Mouse (Mus musculus) cerebellum, adult 9-11 months (tissue): ENCODE data around the gene Zfp708.
"Not testable (repeated sequence)": the region's sequence is repeated elsewhere in the genome, so short reads cannot be mapped to it uniquely, and the experiment has no call there.

ENCODE experiments used
- DNase-seq: peaks from one replicate; pipeline ENCODE4 v3.0.0; 2022

Zfp708 gene

DNA sequence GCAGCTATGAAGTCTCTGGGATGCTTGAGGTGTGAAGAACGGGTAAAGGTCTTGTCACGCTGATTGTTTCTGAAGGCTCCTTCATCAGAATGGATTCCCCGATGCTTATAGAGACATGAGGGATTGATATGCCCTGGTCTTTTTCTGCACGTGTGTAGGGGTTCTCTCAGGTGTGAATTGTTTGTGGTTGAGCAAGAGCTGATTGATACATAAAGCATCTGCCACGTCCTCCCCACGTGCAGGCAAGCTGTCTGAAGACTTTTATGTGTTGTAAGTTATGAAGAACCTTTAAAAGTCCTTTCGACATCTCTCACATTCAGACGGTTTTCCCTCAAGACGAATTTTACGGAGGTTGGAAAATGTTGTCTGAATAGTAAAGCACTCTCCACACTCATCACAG is at the start of gene Zfp708:
Gene Zfp708, minus strand, starts transcription at position 101 of the 400 bp plus-strand sequence.
- no peak for DNase-seq

DNA sequence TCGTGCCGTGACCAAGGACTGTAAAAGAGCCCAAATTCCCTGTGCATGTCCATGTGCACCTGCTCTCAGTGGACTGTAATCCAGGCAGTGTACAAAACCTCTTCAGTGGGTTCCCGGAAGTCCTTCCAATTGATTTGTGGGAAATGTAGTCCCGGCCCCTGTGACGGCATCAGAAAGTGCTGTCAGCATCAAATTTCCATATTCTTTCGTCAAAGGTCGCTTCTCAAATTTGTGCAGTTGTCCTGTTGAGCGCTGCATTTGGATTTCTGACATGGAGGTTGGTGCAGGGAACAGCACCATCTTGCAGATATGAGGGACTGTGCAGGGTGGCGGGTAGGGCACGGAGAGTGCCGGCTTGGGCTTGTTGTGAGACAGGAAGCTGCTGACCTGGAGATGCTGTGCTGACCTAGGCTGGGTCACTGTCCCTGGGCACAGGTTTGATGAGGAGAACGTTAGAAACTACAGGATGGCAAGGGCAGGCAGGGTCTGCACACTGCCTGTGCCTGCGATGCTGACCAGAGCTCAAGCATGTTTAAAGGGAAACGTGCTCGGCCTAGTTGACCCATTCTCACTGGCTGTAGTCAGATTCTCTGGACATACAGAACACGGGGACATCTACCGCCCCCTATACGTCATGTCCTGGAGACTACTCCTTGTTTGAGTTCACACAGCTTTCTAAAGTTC is 30.4 kb upstream of the Zfp708 start:
- DNase-seq = peak; percentile 88

DNA sequence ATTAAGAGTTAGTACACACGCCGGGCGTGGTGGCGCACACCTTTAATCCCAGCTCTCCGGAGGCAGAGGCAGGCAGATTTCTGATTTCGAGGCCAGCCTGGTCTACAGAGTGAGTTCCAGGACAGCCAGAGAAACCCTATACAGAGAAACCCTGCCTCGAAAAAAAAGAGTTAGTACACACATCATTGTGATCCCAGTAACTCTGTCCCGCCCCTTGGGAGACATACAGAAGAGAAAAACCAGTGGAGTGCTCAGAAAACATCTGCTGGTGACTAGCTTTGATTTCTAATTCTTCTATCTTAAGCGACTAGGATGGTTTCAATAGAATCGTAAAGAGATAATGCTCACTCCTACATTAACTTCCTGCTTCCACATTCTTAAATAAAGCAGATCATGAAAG is 29.7 kb upstream of the Zfp708 start:
- peak; percentile 19 for DNase-seq

DNA sequence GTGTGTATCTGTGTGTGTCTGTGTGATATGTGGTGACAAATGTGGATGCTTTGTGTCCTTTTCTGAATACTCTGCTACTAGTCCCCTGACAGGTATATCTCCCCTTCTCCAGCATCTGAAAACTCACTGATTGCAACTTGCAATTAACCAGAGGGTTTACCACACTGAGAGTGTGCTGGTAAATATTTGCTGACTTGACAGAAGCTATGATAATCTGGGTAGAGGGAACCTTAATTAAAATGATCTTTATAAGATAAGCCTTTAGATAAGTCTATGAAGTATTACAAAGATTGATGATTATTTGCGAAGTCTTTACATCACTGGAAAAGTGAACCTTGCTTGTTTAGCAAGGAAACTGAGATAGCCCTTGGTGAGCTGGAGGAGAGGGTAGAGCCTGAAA is 26.7 kb upstream of the Zfp708 start:
- no peak for DNase-seq

DNA sequence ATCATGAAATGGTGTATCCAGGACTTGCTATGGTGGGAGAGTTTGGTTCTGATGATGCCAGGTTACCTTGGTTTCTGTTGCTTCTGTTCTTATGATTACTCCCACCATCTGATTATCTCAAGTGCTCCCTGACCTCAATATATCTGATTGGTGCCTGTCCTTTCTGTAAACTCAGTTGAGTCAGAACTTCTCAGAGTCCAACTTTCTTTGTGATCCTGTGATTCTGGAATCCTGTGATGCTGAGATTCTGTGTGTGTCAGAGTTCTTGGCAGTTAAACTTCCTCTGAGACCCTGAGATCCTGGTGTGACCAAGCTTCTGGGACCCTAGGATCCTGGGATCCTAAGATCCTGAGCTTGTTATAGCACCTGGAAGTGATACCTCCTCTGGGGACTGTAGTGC is 23.6 kb upstream of the Zfp708 start, which contains the start of gene Zfp759:
Gene Zfp759, plus strand, starts transcription at position 301 of the 400 bp plus-strand sequence.
- DNase-seq = not testable (repeated sequence)

DNA sequence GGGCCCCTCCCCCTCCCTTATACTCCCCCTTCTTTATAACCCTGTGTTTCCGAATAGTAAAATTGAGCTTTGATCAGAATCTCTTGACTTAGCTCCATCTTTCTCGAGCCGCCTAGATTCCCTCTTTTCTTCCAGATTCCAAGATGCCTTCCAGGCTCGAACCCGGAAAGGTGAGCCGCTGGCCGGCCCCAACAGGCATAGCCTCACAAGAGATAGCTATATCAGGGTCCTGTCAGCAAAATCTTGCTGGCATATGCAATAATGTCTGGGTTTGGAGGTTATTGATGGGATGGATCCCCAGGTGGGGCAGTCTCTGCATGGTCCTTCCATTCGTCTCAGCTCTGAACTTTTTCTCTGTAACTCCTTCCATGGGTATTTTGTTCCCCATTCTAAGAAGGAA is 18.4 kb upstream of the Zfp708 start, which contains the start of gene Rslcan18:
Gene Rslcan18, minus strand, starts transcription at position 101 of the 400 bp plus-strand sequence.
- DNase-seq = not testable (repeated sequence)

DNA sequence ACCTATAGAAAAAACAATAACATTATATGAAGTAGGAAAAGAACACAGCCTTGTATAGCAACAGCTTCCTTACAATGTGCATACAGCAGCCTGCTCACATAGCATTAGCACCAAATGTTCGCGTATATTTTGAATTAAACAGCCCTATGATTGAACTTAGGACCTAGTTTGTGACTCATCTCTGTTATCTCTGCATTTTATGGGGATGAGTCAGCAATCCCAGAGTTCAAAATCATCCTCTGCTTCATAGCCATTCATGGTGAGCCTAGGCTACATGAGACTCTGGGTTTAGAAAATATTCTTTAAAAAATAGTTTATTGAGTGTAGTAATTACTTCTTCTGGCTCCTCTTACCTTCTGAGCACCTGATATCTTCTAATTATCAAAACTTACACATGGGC is 15.5 kb upstream of the Zfp708 start:
- no peak for DNase-seq

DNA sequence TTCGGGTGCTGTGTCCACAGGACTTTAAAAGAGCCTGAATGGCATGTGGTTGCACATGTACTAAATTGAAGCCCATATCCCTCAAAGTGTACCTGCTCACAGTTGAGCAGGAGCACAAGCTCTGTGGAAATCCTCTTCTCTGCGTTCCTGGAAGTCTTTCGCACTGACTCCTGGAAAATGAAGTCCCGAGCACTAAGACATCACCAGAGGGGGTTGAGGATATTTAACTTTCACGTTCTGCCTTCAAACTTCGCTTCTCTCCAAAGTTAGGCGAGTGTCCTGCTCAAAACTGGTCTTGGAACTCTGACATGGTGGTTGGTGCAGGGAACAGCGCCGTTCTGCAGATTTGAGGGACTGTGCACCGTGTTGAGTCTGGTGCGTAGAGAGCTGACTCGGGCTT is 14.3 kb upstream of the Zfp708 start:
- no peak for DNase-seq

DNA sequence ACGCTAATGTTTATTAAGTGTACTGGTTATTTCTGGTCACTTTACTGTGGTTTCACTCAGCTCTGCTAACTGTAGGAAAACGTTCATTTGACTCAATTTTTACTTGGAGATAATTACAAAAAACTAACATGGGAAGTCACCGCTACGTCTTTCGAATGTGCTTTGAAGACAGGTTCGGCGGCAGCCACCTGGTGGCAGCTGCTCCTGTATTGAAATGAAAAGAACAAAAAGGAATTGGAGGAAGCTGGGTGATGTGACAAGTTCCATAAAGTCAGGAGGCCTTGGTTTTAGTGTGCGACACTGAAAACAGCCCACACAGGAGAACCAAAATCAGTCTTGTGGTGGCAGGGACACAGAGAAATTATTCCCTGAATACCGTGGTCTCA is 11.0 kb upstream of the Zfp708 start:
- no peak for DNase-seq

DNA sequence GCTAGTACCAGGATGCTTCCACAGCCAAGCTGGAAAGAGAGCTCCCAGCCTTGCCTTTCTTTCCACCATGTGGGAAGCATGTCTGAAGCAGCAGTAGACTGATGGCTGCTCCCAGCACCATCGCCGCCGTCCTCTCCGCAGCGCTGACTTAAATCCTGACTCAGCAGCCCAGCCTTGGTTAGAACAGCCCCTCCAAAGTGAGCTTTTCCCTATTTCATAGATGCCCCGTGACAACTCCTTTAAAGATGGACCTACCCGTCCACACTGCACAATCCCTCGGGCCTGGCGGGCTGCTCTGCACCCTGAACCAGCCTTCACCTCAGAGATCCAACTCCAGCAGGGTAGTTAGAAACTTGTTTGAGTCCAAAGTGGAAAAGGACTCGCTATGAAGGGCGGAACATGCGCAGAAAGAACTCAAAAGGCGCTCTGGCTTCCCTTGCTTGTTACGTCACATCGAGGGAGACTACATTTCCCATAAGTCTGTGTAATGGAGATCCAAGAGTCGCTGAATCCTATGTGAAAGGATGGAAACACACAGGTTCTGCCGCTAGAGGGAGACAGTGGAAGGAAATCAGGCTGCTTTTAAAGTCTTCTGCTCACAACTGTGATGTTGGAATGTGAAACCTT is 10.5 kb upstream of the Zfp708 start, which contains the start of gene Gm28557:
Gene Gm28557, minus strand, starts transcription at position 411 of the 627 bp plus-strand sequence.
- DNase-seq = peak; percentile 94

DNA sequence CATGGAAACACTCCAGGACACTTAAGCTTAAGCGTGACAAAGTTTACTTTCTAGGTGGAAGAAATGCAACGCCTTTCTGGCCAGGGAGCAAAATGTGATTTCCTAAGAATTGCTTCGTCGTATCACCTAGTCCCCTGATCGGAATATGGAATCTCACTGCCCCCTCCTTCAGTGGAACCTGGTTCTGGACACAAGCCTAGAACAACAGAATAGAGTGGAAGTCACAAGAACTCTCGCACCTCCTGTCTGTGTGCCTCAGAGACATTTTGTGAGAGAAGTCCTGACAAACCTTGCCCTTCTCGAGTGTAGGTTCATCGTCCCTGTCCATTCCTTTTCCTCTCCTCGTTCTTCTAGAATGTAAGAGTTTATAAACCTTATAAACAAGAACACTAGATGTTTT is 9.9 kb upstream of the Zfp708 start:
- peak; percentile 20 for DNase-seq

DNA sequence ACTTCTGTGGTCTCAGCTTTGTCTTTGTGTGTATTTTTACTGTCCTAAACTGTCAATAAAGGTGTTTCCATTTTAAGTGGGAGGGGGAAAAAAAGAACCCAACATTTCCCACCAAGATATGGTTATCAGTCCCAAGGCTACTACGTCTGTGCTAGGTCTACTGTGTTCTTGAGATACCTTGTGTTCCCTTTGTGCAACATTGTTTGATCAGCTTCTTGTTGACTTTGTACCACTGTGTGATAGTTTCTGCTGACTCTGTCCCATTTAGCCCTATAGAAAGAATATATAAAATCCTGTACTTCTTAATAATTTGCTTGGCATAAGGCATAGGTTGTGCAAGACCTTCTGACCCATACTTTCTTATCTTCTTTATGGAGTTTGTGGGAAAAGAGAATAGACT is 7.6 kb downstream of the Zfp708 start:
- no peak for DNase-seq

DNA sequence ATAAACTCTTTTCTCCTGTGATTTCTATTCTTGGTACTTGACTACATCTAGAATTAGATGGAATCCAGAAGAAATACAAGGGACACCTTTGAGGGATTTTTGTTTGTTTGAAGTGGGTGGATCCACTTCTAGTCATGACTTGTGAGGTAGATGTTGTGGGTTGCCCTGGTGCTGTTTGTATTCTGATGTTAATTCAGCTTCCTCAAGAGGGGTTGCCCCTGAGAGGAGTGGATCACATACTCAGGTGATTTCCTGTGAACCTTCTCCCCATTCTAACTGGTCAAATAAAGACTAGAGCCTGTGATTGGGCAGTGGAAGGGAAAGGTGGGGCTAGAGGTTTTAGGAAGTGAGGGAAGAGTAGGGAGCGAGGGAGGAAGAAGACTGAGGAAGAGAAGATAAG is 15.8 kb downstream of the Zfp708 start:
- peak; percentile 10 for DNase-seq

DNA sequence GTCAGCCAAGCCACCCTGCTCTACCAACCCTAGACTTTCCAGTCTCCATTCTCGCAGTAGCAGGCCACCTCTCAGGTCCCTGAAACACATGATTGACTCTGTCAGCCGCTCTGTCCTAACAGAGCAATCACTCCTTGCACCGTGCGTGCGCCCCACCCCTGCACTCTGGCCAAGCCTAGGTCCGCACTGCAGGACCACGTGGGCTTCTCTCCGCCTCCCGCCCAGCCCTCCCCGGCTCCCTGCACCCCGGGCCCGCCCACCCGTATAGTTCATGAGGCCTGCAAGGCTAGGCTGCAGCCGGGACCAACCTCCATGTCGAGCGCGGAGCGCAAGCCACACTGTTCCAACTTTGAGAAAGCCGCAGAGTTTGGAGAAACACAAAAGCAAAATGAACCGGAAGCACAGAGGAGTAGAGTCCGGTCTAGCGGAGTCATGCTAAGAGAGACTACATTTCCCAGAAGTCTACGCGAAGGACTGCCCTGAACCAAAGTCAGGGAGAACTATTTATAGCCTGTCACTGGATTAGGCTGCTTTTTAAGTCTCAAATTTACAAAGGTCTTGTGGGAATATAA is 16.5 kb downstream of the Zfp708 start:
- peak; percentile 76 for DNase-seq

DNA sequence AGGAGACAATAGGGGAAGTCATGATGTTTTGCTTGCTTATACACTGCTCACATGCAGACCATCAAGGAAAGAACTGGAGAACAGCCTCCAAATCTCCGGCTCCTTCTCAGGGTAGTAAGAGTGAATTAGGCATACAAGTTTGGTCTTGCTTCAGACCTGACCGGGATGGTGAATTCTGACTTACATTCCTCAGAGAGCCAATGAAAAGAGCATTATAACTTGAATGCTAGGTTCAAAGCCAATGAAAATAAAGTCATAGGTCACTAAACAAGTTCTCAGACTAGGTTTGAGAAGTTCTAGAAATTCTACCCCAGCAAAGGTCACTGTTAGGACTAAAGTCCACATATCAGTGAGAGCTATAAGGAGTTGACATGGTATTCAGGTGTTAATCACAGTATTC is 20.5 kb downstream of the Zfp708 start:
- no peak for DNase-seq

DNA sequence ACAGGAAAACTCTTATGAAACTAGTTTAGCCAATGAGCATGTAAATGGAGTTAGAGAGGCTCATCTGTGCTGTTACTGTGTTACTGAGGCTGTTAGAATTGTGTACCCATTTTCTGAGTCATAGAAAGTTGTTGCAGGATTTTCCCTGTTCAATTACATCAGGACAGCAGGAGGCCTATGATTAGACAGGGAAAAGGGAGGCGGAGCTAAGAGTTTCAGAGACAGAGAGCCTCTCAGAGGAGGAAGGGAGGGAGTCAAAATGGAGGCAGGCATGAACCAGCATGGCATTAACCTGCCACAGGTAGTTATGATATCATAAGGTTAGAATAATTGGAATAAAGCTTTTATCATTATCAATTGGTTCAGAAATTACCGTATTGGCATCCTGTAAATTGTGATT is 25.0 kb downstream of the Zfp708 start:
- DNase-seq = no peak

DNA sequence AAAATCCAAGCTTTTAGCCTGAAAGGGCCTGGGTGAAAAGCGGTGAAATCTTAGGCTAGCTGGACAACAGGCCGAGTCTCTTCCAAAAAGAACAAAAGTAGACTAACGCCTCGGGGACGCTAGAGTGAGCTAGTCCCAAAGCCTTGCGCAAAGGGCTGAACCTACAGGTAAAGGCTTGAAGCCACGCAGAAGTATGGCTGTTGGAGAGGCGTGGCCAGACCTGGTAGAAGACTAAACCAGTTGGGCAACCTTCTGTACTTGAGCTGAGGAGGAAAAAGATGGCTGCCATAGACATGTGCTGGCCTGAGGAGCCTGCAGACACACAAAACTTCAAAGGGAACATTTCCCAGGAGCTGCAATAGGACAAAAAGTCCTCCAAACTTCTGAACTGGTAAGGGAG is 32.4 kb downstream of the Zfp708 start:
- no peak for DNase-seq

DNA sequence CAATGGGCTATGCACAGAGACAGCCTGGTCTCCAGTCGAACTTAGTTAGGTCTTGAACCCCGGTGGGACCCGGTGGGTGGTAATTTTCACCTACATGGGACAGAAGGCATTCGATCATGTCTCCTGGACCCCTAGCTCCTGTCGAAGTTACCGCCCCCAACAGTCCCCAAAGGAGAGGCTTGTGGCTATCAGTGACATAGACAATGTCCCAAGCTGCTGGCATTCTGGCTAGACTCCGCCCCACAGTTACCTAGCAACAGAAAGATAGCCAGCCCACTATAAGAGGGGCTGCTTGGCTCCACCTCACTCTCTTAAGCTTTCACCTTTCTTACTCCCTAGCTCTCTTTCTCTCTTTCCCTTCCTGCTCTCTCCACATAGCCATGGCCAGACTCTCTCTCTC is 35.3 kb downstream of the Zfp708 start:
- peak; percentile 28 for DNase-seq

DNA sequence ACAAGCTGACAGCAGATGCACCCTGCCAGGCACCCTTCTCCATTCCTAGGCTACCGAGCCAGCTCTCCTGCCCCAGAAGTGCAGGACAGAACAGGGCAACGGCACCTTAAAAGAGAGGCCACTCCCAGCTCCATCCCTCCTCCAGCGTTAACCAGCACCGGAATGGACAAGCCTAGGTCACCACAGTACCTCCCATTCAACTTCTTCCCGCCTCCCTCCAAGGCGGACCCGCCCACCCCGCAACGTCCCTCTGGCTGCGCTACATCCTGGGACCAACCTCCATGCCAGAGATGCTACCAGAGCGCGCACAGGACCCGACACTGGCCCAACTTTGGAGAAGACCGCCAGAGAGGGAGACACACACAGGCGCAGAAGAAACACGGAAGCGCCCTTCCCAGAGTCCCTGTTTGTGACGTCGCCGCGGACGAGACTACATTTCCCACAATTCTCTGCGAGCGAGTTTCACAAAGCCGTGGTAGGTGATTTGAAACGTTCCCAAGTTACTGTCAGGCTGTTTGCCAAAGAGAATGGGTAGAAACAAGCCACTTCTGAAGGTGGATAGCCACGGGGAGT is 36.9 kb downstream of the Zfp708 start, which contains the start of gene Zfp712:
Gene Zfp712, minus strand, starts transcription at position 385 of the 573 bp plus-strand sequence.
- peak; percentile 94 for DNase-seq

DNA sequence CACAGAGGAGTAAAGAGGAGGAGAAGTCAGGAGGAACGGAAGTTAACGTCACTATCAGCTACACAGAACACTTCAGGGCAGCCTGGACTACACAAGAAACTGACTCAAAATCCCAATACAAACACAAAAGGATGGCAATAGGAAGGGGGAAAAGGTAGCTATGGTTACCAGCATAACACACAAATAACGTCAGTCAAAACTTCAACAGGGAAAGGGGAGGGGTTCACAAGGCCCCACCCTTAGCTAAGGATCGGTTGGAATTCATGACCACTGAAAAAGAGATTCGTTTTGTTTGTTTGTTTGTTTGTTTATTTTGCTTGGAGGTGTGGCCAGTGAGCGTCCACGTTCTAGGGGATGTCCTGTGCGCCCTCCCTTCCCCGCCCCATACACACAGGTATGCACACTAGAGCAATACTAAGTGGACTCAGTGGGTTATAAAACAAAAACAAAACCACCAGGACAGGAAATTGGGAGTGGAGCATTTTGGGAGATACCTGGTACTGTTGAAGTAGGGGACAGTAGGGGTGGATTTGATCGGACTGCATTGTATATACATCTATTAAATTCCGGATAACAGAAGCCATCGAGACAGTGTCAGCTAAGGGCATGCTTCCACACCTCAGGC is 37.5 kb downstream of the Zfp708 start:
- DNase-seq = no peak
